Mouse (Mus musculus) kidney, embryonic 14.5 days (tissue): ENCODE data around the gene Ndufa13. TPM values are rescaled to one million over a fixed set of nuclear protein-coding genes. Genes with fewer than 3 reads are reported as not detected.

Source experiments
- ATAC-seq: fragments of 200-750 bp; cut with Nextera tagmentation; 2 replicates; pipeline ENCODE4 v1.8.0; 2017; ENCODE audit warnings: moderate number of reproducible peaks, mild to moderate bottlenecking, moderate TSS enrichment, moderate library complexity; ENCODE audit not compliant: low FRiP score, low TSS enrichment
- H3K27ac ChIP-seq: fragments of 300-500 bp; sonication (generic); 2 replicates; pipeline ENCODE4 v1.5.1; 2014; ENCODE audit warnings: low read depth, mild to moderate bottlenecking, low read length, moderate library complexity, mixed read lengths
- H3K27me3 ChIP-seq: fragments of 300-500 bp; sonication (generic); 2 replicates; pipeline ENCODE4 v1.6.1; 2014; ENCODE audit warnings: mild to moderate bottlenecking, low read length; ENCODE audit not compliant: control insufficient read depth, insufficient read depth
- H3K36me3 ChIP-seq: fragments of 300-500 bp; sonication (generic); 2 replicates; pipeline ENCODE4 v1.6.1; 2014; ENCODE audit warnings: low read length, mixed read lengths; ENCODE audit not compliant: control insufficient read depth, insufficient read depth
- H3K4me1 ChIP-seq: fragments of 300-500 bp; sonication (generic); 2 replicates; pipeline ENCODE4 v1.6.1; 2014; ENCODE audit warnings: low read length, mixed read lengths; ENCODE audit not compliant: control insufficient read depth, insufficient read depth
- H3K4me2 ChIP-seq: fragments of 300-500 bp; sonication (generic); replicated peaks from 2 replicates; pipeline ENCODE4 v1.6.1; 2014; ENCODE audit warnings: low read depth, mild to moderate bottlenecking, low read length
- H3K4me3 ChIP-seq: fragments of 300-500 bp; sonication (generic); 2 replicates; pipeline ENCODE4 v1.5.1; 2014; ENCODE audit warnings: mild to moderate bottlenecking, low read length
- H3K9ac ChIP-seq: fragments of 300-500 bp; sonication (generic); 2 replicates; pipeline ENCODE4 v1.6.1; 2014; ENCODE audit warnings: low read depth, mild to moderate bottlenecking, low read length, moderate library complexity
- H3K9me3 ChIP-seq: fragments of 300-500 bp; sonication (generic); 2 replicates; pipeline ENCODE4 v1.6.1; 2016; ENCODE audit warnings: low read length; ENCODE audit not compliant: control insufficient read depth
- WGBS: fragments of 180-500 bp; shearing (Covaris S2); extraction: QIAGEN DNeasy Blood & Tissue Kit; methylation state at CpG from one replicate; pipeline ENCODE4 v1.1.7; 2014; 5-methylcytosine and 5-hydroxymethylcytosine counted together
- polyA plus RNA-seq: library from polyadenylated mRNA; unstranded; fragments of >200 nt; fragmentation: Nextera tagmentation; extraction: Ambion mirVana; gene quantifications from 2 replicates; pipeline ENCODE4 v1.2.1, GENCODE M21; 2014

The Ndufa13 gene
- polyA plus RNA-seq, 1 experiment from 2014 or later, result 192 TPM

DNA sequence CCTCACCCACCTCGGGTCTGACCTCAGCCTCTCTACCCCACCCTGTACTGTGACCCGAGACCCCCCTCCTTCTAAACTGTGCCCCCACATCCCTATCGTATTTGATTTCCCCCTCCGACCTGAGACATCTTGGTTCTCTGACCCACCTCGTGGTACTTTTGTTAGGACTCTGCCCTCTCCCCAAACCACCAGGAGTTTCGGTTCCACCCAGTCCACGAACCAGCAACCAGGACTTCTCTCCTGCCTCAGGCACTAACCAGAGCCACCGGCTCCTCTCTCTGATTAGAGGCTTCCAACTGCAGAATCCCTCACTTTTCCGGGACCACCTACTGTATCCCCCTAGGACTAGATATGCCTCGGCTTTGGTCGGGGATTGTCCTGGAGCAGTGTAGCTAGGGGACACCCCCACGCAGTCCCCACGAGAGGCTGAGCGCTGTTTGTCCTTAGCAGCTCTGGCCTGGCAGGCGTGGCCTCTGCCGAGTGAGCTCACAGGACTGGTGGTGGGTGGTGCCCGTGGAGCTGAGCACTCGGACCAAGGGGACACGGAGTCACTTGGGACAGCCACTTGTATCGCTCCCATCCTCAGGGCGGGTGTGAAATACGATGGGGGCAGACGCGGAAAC lies 14.0 kb downstream of the Ndufa13 start:
- H3K27ac ChIP-seq, result no peak overlapping the region
- H3K9me3 ChIP-seq, result no peaks in the 10 kb centered on the region
- WGBS, result 7% methylated on average over 24 of the region's 24 CpGs
- H3K9ac ChIP-seq, result no peak overlapping the region
- peak overlapping the region; percentile 31 for H3K4me3 ChIP-seq
- peaks cover 22% of the 10 kb centered on the region for H3K4me1 ChIP-seq
- H3K36me3 ChIP-seq, result no peaks in the 10 kb centered on the region; the same call in 1 of the 2 replicates
- peaks cover 75% of the 10 kb centered on the region for H3K27me3 ChIP-seq
- peak; percentile 17 for ATAC-seq
- peak overlapping the region; percentile 38 for H3K4me2 ChIP-seq

DNA sequence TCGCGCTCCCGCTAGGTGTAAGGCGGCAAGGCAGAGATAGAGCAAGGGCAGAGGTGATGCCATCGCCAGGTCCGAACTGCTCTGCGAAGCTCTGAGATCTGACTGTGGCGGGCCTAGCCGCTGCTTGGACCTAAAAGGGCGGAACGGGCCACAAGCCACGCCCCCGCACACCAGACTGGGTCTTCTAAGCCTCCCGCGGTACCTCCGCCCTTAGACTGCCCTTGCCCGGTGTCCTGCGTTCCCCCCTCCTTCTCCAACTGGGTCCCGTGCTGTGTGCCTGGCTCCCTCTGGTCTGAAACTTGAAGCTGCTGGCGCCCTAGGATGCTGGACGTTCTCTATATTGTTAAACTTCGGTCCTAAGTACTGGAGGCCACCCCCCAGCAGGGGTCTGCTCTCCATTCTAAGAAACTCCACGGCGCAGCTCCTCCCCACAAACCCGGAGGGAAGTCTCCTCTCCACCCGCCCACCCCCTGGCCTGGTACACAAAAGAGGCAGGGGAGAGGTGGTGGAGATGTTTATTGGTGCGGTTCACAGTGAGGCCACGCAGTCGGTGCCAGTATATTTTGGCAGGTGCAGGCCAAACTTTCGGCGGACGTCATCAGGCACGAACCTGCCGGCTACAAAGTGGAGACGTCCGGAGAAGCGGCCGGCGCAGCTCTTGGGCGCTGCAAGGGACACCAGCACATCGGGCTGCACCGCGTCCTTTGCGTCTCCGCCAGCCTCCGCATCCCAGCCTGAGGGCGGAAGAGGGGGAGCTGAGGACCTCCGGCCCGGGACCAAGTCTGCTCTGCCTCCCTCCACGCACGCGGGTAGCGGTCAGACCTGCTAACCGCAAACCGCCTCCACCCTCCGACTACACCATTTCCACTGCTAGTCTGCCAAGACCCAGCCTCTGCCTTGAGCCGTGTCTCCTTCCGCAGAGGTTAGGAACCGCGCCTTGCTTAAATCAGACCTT lies 14.8 kb downstream of the Ndufa13 start, which contains the start of gene Cilp2:
Gene Cilp2, minus strand, starts transcription at position 399 of the 955 bp plus-strand sequence.
- H3K9ac ChIP-seq, result no peak within 1 kb of the TSS
- WGBS, result under 1% methylated on average over 58 of the region's 60 CpGs

DNA sequence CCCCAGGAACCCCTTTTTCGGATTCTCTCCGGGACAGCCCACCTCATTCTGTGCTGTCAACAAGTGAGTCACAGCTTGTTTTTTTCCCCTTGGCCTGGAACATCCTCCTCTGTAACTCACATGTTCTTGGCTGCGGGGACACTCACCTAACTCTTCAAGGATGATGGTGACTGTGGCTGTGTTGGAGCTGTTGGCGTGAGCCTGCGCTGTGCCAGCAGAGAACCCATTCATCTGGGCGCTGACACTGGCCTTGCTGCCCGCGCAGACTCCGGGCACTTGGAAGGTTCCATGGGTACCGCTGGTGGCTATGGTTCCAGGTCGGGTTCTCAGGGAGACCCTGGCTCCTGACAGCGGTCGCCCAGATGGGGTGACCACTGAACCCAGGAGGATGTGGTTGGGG lies 18.2 kb downstream of the Ndufa13 start:
- peaks cover 99% of the 10 kb centered on the region for H3K27me3 ChIP-seq
- H3K36me3 ChIP-seq, result no peaks in the 10 kb centered on the region
- no peak overlapping the region for H3K4me2 ChIP-seq
- no peak overlapping the region for H3K9ac ChIP-seq
- peaks cover 22% of the 10 kb centered on the region for H3K4me1 ChIP-seq
- H3K27ac ChIP-seq, result no peak overlapping the region
- ATAC-seq, result no peak
- H3K9me3 ChIP-seq, result no peaks in the 10 kb centered on the region
- H3K4me3 ChIP-seq, result no peak overlapping the region
- 60% methylated on average over 13 of the region's 13 CpGs for WGBS

More for the DNA sequence above, 14.8 kb downstream of the Ndufa13 start, which contains the start of gene Cilp2:
- Histone ChIP-seq H3K9me3 (no peaks in the 10 kb centered on the region), H3K4me1 (peaks cover 22% of the 10 kb centered on the region), H3K4me2 (peak within 1 kb of the TSS; percentile 38), H3K36me3 (no peaks in the 10 kb centered on the region; the same call in 1 of the 2 replicates), H3K27me3 (peaks cover 83% of the 10 kb centered on the region), H3K27ac (no peak within 1 kb of the TSS), H3K4me3 (peak within 1 kb of the TSS; percentile 31)
- ATAC-seq, result peak; percentile 16

DNA sequence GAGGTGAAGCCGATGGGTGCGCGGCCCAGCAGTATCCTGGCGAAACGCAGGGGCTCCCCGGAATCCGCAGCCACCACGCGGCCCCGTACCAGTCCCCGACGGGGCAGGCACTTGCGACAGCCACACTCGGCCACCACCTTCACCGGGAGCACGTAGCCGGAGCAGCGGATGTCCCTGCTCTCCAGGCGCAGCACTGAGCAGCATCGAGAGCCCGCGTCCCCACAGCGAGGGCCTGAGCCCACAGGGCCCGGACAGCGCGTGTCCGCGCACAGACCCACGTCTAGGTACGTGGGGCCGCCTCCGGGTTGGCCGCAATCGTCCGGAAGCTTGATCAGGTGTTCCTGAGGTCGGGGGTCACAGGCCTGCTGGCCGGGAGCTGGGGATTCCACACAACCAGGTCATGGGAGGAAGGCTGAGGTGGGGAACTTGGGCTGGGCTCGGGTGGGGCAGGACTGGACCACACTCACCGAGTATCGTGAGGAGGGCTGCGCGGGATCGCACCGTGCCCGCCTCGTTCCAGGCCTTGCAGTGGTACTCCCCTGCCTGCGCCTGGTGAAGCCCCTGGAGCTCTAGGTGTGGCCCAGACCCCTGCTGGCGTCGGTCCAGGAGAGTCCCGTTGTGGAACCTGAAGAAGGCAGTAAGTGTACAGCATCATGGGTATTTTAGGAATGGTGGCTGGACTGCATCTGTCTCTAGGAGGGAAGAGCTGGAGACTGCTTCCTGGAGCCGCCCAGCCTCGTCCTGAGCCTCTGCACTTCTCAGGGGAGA lies 19.3 kb downstream of the Ndufa13 start:
- no peak for ATAC-seq
- 12% methylated on average over 52 of the region's 52 CpGs for WGBS
- peaks cover 12% of the 10 kb centered on the region for H3K4me1 ChIP-seq
- no peak overlapping the region for H3K27ac ChIP-seq
- H3K27me3 ChIP-seq, result peaks cover 91% of the 10 kb centered on the region
- no peak overlapping the region for H3K9ac ChIP-seq
- H3K4me2 ChIP-seq, result peak overlapping the region; percentile 50
- H3K9me3 ChIP-seq, result no peaks in the 10 kb centered on the region
- no peaks in the 10 kb centered on the region for H3K36me3 ChIP-seq
- peak overlapping the region; percentile 39 for H3K4me3 ChIP-seq

DNA sequence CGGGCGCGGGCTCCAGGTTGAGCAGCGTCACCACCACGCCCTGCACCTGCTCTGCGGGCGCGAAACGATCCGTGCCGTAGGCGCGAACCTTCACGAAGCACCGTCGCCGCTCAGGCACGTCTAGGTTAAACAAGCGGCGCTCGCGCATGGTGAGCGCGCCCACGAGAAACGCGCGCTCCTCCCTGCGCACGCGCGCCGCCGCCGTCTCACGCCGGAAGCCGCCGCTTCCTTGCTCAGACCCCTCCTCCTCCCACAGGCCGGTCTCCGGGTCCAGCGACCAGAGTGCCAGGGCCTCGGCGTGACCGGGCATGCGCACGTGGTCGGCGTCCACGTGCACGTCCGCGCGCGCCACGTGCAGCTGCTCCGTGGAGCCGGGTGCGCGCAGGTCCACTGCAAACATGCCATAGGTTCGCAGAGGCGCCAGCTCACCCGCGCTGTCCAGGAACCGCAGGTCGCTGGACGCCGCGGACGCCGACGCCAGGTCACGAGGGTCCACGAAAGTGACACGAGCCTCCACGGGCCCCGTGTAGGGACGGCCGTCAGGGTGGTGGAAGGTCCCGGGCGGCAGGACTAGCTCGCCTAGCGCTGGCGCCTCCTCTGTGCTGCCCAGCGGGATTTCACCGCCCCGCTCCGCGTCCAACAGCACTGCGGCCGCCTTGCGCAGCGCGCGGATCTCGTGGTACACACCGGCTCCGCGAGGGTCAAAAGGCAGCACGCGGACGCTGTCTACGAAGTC lies 20.2 kb downstream of the Ndufa13 start:
- Histone ChIP-seq H3K9me3 (no peaks in the 10 kb centered on the region), H3K4me2 (peak overlapping the region; percentile 50), H3K27ac (no peak overlapping the region), H3K4me3 (peak overlapping the region; percentile 39), H3K27me3 (peaks cover 89% of the 10 kb centered on the region), H3K9ac (peak overlapping the region; percentile 28; the same call in 1 of the 2 replicates), H3K4me1 (0 out of 2 replicates have a peak, but pooled peaks cover 5% of the 10 kb centered on the region), H3K36me3 (no peaks in the 10 kb centered on the region)
- ATAC-seq, result peak; percentile 37; the same call in 1 of the 2 replicates
- 8% methylated on average over 103 of the region's 103 CpGs for WGBS

DNA sequence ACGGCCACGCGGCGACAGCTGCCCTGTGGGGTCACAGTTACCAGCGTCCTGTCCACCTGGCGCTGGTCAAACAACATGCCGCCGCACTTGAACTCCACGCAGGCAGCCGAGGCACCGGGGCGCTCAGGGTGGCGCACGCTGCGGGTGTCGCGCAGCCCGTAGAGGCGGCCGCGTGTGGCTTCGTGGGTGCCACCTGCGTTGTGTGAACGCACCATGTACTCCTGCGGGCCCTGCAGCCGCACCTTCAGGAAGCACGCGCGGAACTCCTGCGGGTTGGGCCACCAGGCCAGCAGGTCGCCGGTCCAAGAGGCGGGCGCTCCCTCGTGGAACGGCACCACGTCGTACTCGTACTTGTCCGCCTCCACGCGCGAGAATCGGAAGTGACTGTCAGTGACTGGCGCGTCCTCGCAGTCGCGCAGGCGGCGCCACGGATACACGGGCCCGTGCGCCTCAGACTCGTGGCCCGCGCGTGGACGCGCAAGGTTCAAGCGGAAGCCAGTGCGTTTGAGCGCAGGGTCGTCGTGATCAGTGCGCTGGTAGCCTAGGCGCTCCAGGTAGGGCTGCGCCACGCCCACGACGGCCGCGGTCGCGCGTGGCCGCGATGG lies 21.0 kb downstream of the Ndufa13 start:
- Histone ChIP-seq H3K27ac (no peak overlapping the region), H3K4me2 (peak overlapping the region; percentile 50), H3K9ac (peak overlapping the region; percentile 28; the same call in 1 of the 2 replicates), H3K27me3 (peaks cover 82% of the 10 kb centered on the region), H3K9me3 (no peaks in the 10 kb centered on the region), H3K36me3 (no peaks in the 10 kb centered on the region), H3K4me1 (0 out of 2 replicates have a peak, but pooled peaks cover 3% of the 10 kb centered on the region), H3K4me3 (peak overlapping the region; percentile 39)
- ATAC-seq, result 0 out of 2 replicates have a peak, but pooled peaks have one; percentile 13
- 22% methylated on average over 79 of the region's 79 CpGs for WGBS

DNA sequence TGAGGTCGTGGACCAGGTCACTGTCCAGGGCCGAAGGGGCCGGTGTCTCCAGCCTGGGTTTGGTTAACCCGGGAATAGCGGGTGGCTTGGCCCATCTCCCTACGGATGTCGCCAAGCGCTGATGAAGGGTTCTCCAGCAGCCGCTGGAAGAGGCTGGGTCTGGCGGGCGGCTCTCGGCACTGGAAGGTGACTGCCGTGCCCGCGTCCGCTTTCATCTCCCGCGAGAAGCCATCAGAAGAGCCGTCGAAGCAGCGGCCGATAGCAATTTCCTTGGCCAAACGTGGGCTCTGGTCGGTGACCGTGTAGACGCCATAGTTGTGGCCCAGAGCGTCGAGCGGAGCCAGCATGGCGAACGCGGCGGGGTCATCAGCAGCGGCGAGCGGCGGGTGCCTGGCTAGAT lies 21.5 kb downstream of the Ndufa13 start:
- Histone ChIP-seq H3K4me2 (peak overlapping the region; percentile 50), H3K9ac (no peak overlapping the region), H3K36me3 (no peaks in the 10 kb centered on the region), H3K9me3 (no peaks in the 10 kb centered on the region), H3K4me3 (peak overlapping the region; percentile 39), H3K27me3 (peaks cover 76% of the 10 kb centered on the region), H3K4me1 (0 out of 2 replicates have a peak, but pooled peaks cover 3% of the 10 kb centered on the region), H3K27ac (no peak overlapping the region)
- no peak for ATAC-seq
- WGBS, result 12% methylated on average over 37 of the region's 37 CpGs
